Mouse (Mus musculus): ENCODE data around the gene BC048403. TPM values are rescaled to one million over a fixed set of nuclear protein-coding genes. Genes with fewer than 3 reads are reported as not detected.

Gene BC048403
- 1.3 TPM in 2 replicates for polyA plus RNA-seq (2015; fragmentation: Nextera tagmentation; extraction: Ambion mirVana)

DNA sequence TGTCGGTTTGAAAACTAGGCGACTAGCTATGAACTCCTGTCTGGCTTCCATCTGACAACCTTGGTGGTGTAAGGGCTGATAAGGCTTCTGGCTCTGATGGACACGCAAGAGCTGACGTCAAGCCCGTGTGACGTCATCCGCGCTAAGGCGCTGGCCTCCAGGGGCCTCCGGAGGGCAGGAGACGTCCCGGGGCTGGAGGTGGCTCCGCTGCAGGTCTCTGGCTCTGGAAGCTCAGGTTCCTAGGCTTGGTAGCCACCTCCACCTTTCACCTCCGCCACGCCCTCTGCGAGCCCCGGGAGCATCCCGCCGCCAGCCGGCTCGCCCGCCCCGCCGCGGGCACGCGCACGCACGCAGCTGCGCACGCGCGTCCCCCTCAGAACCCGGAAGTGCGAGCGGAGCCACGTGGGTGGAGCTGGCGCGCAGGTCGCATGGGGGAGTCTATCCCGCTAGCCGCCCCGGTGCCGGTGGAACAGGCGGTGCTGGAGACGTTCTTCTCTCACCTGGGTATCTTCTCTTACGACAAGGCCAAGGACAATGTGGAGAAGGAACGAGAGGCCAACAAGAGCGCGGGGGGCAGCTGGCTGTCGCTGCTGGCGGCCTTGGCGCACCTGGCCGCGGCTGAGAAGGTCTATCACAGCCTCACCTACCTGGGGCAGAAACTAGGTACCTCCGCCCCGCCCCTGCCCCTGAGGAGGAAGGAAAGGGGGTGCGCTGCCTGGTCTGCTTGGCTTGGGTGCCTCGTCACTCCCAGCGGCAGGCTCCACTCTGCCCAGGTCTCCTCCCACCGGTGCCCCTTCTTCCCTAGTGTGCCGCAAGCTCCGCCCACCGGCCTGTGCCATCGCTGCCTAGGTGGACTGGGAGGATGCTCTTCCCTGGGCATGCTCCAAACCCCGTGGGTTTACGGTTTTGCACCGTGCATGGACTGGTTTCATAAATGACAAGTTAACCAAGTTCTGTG, at the start of gene BC048403:
Gene BC048403 (plus strand): TSS at position 390 of the 958 bp plus-strand sequence.
- Histone ChIP-seq H3K4me1 (ENCODE audit: control insufficient read depth, low read depth, low read length) (peaks cover 11% of the 10 kb centered on the region), H3K36me3 (ENCODE audit: control insufficient read depth, insufficient read depth) (no peaks in the 10 kb centered on the region), H3K9ac (ENCODE audit: low read depth, low read length) (peak within 1 kb of the TSS; percentile 72), H3K9me3 (replicated peaks; ENCODE audit: control insufficient read depth, low read length) (no peaks in the 10 kb centered on the region), H3K27me3 (ENCODE audit: control insufficient read depth, insufficient read depth, low read depth, low read length) (no peaks in the 10 kb centered on the region), H3K4me3 (ENCODE audit: low read depth, low read length) (peak within 1 kb of the TSS; percentile 84), H3K27ac (ENCODE audit: low read length) (peak within 1 kb of the TSS; percentile 57; the same call in 1 of the 2 replicates), H3K4me2 (ENCODE audit: low read depth, low read length) (peak within 1 kb of the TSS; percentile 88)
- WGBS (ENCODE audit: insufficient replicate concordance), result under 1% methylated on average over 68 of the region's 68 CpGs
- peak; percentile 96 for ATAC-seq (ENCODE audit: low read depth)

- Histone ChIP-seq H3K27me3 (ENCODE audit: control insufficient read depth, insufficient read depth, low read depth, low read length) (no peaks in the 10 kb centered on the region), H3K27ac (ENCODE audit: low read length) (no peak overlapping the region), H3K4me1 (ENCODE audit: control insufficient read depth, low read depth, low read length) (no peaks in the 10 kb centered on the region), H3K9ac (ENCODE audit: low read depth, low read length) (no peak overlapping the region), H3K9me3 (replicated peaks; ENCODE audit: control insufficient read depth, low read length) (no peaks in the 10 kb centered on the region; the same call in 1 of the 2 replicates), H3K4me2 (ENCODE audit: low read depth, low read length) (peak overlapping the region; percentile 38), H3K4me3 (ENCODE audit: low read depth, low read length) (no peak overlapping the region), H3K36me3 (ENCODE audit: control insufficient read depth, insufficient read depth) (no peaks in the 10 kb centered on the region)
- no peak for ATAC-seq (ENCODE audit: low read depth)
- WGBS (ENCODE audit: insufficient replicate concordance), result 33% methylated on average over 18 of the region's 18 CpGs
Measured at GRCm38 (mm10) chr10:121692944-121693579, 46.7 kb upstream of the BC048403 start.

GRCm38 (mm10) chr10:121694567-121694966, 45.2 kb upstream of the BC048403 start:
- Histone ChIP-seq H3K27ac (ENCODE audit: low read length) (no peak overlapping the region), H3K4me2 (ENCODE audit: low read depth, low read length) (no peak overlapping the region), H3K36me3 (ENCODE audit: control insufficient read depth, insufficient read depth) (no peaks in the 10 kb centered on the region), H3K4me3 (ENCODE audit: low read depth, low read length) (no peak overlapping the region), H3K9ac (ENCODE audit: low read depth, low read length) (no peak overlapping the region), H3K9me3 (replicated peaks; ENCODE audit: control insufficient read depth, low read length) (no peaks in the 10 kb centered on the region; the same call in 1 of the 2 replicates), H3K4me1 (ENCODE audit: control insufficient read depth, low read depth, low read length) (no peaks in the 10 kb centered on the region), H3K27me3 (ENCODE audit: control insufficient read depth, insufficient read depth, low read depth, low read length) (no peaks in the 10 kb centered on the region)
- 79% methylated on average over 11 of the region's 11 CpGs for WGBS (ENCODE audit: insufficient replicate concordance)
- ATAC-seq (ENCODE audit: low read depth), result no peak

- no peak overlapping the region for H3K27ac ChIP-seq (ENCODE audit: low read length)
- 35% methylated on average over 11 of the region's 11 CpGs for WGBS (ENCODE audit: insufficient replicate concordance)
- ATAC-seq (ENCODE audit: low read depth), result no peak
Measured at GRCm38 (mm10) chr10:121701296-121702248, 38.2 kb upstream of the BC048403 start.

DNA sequence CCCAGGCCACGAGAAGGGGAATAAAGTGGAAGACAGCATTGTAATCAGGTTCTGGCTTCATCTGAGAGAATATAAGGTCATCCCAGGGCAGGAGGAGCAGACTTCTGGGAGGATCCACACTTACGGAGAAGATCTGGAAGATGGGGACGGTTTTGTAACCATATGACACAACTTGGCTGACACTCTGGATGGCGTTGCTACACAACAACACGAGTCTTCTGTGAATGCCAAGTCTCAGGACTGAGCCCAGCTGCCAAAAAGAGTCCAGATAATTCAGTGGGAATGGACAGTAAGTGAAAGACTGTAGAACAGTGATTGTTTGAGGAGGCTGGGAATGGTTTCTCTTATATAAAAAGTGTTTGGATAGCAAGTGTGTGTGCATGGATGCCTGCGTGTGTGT, 36.1 kb upstream of the BC048403 start:
- H3K36me3 ChIP-seq (ENCODE audit: control insufficient read depth, insufficient read depth), result no peaks in the 10 kb centered on the region
- no peak overlapping the region for H3K4me3 ChIP-seq (ENCODE audit: low read depth, low read length)
- H3K27ac ChIP-seq (ENCODE audit: low read length), result no peak overlapping the region
- no peaks in the 10 kb centered on the region for H3K9me3 ChIP-seq (replicated peaks; ENCODE audit: control insufficient read depth, low read length)
- ATAC-seq (ENCODE audit: low read depth), result no peak
- H3K27me3 ChIP-seq (ENCODE audit: control insufficient read depth, insufficient read depth, low read depth, low read length), result no peaks in the 10 kb centered on the region
- H3K4me2 ChIP-seq (ENCODE audit: low read depth, low read length), result no peak overlapping the region
- H3K9ac ChIP-seq (ENCODE audit: low read depth, low read length), result no peak overlapping the region
- WGBS (ENCODE audit: insufficient replicate concordance), result 62% methylated on average over 6 of the region's 6 CpGs
- H3K4me1 ChIP-seq (ENCODE audit: control insufficient read depth, low read depth, low read length), result no peaks in the 10 kb centered on the region

More at GRCm38 (mm10) chr10:121701296-121702248, 38.2 kb upstream of the BC048403 start:
- no peaks in the 10 kb centered on the region for H3K4me1 ChIP-seq (ENCODE audit: control insufficient read depth, low read depth, low read length)
- no peaks in the 10 kb centered on the region for H3K36me3 ChIP-seq (ENCODE audit: control insufficient read depth, insufficient read depth)
- no peaks in the 10 kb centered on the region for H3K27me3 ChIP-seq (ENCODE audit: control insufficient read depth, insufficient read depth, low read depth, low read length)
- no peak overlapping the region for H3K9ac ChIP-seq (ENCODE audit: low read depth, low read length)
- no peaks in the 10 kb centered on the region for H3K9me3 ChIP-seq (replicated peaks; ENCODE audit: control insufficient read depth, low read length)
- H3K4me2 ChIP-seq (ENCODE audit: low read depth, low read length), result no peak overlapping the region
- H3K4me3 ChIP-seq (ENCODE audit: low read depth, low read length), result no peak overlapping the region

DNA sequence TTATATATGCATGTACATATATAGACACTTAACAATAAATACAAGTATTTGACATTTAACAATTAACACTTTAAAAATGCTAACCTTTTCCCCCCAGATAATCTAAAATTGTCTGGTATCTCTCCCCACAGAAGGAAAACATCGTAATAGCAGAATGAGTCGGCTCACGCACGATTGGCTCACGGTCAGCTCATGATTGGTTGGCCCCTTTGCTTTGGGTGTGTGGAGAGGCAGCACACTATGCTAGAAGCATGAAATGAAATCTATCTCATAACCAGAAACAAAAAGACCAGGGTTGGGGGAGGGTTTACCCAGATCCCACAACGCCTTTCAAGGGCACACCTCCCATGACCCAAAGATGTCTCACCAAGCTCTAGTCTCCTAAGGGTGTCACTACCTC, 34.9 kb upstream of the BC048403 start:
- no peak overlapping the region for H3K9ac ChIP-seq (ENCODE audit: low read depth, low read length)
- 53% methylated on average over 6 of the region's 6 CpGs for WGBS (ENCODE audit: insufficient replicate concordance)

GRCm38 (mm10) chr10:121705399-121706163, 34.2 kb upstream of the BC048403 start:
- Histone ChIP-seq H3K4me2 (ENCODE audit: low read depth, low read length) (no peak overlapping the region), H3K36me3 (ENCODE audit: control insufficient read depth, insufficient read depth) (no peaks in the 10 kb centered on the region), H3K4me1 (ENCODE audit: control insufficient read depth, low read depth, low read length) (no peaks in the 10 kb centered on the region), H3K27ac (ENCODE audit: low read length) (no peak overlapping the region), H3K9me3 (replicated peaks; ENCODE audit: control insufficient read depth, low read length) (no peaks in the 10 kb centered on the region), H3K4me3 (ENCODE audit: low read depth, low read length) (no peak overlapping the region), H3K9ac (ENCODE audit: low read depth, low read length) (no peak overlapping the region), H3K27me3 (ENCODE audit: control insufficient read depth, insufficient read depth, low read depth, low read length) (no peaks in the 10 kb centered on the region)
- ATAC-seq (ENCODE audit: low read depth), result 0 out of 2 replicates have a peak, but pooled peaks have one; percentile 50
- WGBS (ENCODE audit: insufficient replicate concordance), result 68% methylated on average over 15 of the region's 15 CpGs

More for the DNA sequence above, 34.9 kb upstream of the BC048403 start:
- no peak overlapping the region for H3K27ac ChIP-seq (ENCODE audit: low read length)
- no peaks in the 10 kb centered on the region for H3K9me3 ChIP-seq (replicated peaks; ENCODE audit: control insufficient read depth, low read length)
- H3K4me3 ChIP-seq (ENCODE audit: low read depth, low read length), result no peak overlapping the region
- no peak overlapping the region for H3K4me2 ChIP-seq (ENCODE audit: low read depth, low read length)
- ATAC-seq (ENCODE audit: low read depth), result no peak
- no peaks in the 10 kb centered on the region for H3K4me1 ChIP-seq (ENCODE audit: control insufficient read depth, low read depth, low read length)
- no peaks in the 10 kb centered on the region for H3K27me3 ChIP-seq (ENCODE audit: control insufficient read depth, insufficient read depth, low read depth, low read length)
- H3K36me3 ChIP-seq (ENCODE audit: control insufficient read depth, insufficient read depth), result no peaks in the 10 kb centered on the region

DNA sequence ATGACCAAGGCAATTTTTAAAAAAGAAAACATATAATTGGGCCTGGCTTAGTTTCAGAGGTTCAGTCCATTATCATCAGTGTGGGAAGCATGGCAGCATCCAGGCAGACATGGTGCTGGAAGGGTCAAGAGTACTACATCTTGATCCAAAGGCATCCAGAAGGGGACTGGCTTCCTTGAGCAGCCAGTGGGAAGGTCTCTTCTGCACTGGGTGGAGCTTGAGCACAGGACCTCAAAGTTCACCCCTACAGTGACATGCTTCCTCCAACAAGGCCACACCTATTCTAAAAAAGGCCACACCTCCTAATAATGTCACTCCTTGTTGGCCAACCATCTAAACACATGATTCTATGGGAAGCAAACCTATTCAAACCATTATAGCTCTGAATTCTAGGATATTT, 22.9 kb upstream of the BC048403 start:
- H3K27ac ChIP-seq (ENCODE audit: low read length), result no peak overlapping the region
- H3K4me2 ChIP-seq (ENCODE audit: low read depth, low read length), result no peak overlapping the region
- no peaks in the 10 kb centered on the region; the same call in 1 of the 2 replicates for H3K9me3 ChIP-seq (replicated peaks; ENCODE audit: control insufficient read depth, low read length)
- H3K9ac ChIP-seq (ENCODE audit: low read depth, low read length), result no peak overlapping the region
- H3K36me3 ChIP-seq (ENCODE audit: control insufficient read depth, insufficient read depth), result no peaks in the 10 kb centered on the region
- no peaks in the 10 kb centered on the region for H3K27me3 ChIP-seq (ENCODE audit: control insufficient read depth, insufficient read depth, low read depth, low read length)
- no peaks in the 10 kb centered on the region for H3K4me1 ChIP-seq (ENCODE audit: control insufficient read depth, low read depth, low read length)
- no peak for ATAC-seq (ENCODE audit: low read depth)
- H3K4me3 ChIP-seq (ENCODE audit: low read depth, low read length), result no peak overlapping the region

Measured in liver, embryonic 16.5 days (tissue).